Mouse (Mus musculus) frontal cortex, postnatal 25 days (tissue): Measurements from ENCODE around the gene Rock2.

Experiments
- DNase-seq, 2 experiments: peaks; one replicate each; pipeline ENCODE4 v3.0.0; 2022; ENCODE audit warnings: low spot score in 2 of 2

Gene Rock2

DNA sequence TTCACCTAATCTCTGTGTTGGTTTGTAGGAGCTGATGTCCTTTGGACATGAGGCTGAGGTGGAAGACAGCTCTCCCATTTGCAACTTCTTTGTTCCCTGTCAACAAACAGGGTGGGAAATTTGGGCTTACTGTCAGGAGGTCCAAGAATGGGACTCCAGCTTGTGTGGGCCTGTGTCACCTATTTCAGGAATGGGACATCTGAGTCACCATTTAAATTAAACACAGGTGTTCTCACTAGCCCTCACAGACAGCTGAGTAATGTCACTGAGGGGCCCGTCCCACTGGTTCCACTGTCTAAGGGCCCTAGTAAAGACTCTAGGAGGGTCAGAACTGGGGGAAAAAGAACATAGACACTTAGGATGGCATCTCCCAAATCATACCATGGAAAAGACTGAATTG lies 22.7 kb upstream of the Rock2 start:
- DNase-seq, result no peak

DNA sequence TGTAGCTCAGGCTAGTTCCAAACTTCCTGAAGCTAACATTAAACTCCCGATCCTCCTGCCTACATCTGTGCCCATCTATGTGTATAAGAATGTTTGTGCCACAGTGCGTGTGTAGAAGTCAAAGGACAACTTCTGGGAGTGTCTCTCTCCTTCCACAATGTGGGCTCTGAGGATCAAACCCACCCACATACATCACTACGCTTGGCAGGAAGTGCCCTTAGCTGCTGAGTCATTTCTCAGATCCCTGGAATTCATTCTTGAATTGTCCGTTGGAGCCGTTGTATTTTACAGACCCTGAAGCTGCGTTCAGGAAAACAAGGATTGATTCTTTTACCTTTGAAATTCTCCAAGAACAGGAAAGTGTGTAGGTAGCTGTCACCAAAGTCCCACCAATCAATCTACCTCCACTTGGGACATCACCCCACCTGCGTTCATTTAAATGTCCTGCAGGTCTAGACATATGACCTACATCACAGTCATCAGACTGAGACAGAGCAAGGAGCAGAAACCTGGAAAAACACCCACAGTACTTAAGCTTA lies 21.7 kb upstream of the Rock2 start:
- no peak for DNase-seq

DNA sequence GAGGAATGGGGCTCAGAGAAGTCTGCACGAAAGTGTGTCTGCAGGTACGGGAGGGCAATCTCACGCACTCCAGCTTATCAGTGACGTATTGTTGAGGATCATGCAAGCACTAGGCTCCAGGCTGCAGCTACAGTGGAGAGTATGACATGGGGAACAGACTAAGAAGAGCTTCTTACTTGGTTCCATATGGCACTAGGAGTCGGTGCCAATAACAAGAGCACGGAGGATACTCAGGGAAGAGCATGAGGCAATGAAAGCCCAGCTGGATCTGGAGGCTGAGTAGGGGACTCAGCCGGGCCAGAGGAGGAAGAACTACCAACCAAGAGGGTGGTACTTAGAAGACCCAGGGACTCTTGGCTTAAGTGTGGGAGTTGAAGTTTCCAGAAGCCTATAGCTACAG lies 21.1 kb upstream of the Rock2 start:
- DNase-seq, result no peak

- no peak for DNase-seq
Observed at GRCm38 (mm10) chr12:16874086-16874485, 20.6 kb upstream of the Rock2 start.

DNA sequence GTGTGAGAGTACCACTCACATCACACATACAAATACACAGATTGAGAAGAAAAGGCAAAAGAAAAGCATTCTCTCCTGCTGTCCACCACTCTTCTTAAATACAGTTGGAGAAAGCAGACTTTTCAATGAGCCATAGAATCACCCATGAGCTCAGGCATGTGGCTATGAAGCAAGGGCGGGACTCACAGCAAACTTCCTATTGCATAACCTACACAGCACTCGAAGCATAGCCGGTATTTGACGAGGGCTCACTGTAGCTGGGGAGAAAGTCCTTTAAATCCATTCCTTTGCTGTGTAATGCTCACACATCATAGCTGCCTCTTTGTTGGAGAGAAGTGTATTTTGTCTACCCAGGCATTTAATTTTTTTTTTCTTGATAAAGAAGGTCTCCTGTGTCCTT lies 19.4 kb upstream of the Rock2 start:
- no peak for DNase-seq

DNA sequence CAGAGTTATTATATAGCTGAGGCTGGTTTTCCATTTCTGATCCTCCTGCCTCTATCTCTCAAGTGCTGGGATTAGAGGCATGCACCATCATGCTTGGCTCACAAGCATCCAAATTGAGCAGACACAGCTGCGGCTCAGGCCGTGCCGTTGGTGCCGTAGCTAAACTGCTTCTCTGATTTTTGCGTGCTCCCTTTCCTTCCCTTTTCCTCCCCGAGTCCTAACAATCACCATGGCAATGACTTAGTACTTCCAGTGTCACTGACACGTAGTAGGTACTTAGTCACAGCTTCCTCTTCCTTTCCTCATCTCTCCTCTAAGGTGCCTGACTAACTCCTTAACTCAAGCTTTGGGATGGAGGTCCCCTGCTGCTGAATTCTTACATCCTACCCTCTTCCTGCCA lies 19.0 kb upstream of the Rock2 start:
- DNase-seq, result no peak

GRCm38 (mm10) chr12:16876667-16877066 lies 18.0 kb upstream of the Rock2 start:
- DNase-seq, result no peak

DNA sequence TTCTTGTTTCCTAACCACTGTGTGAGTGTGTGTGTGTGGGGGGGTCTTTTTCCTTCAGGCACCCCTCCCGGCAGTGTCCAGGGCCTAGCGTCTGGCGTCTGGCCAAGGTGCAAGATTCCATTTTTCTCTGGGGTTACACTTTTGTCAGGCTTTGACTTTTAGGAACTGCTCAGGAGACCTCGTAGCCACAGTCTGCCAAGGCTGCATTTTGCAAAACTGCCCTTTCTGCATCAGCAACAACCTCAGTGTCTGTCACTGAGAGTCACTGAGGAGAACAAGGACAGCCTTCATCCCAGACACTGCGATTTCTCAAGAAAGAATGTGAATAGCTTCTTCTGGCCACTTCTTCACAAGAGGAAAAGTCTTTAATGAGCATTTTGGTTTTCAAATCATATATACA lies 17.6 kb upstream of the Rock2 start:
- no peak for DNase-seq

GRCm38 (mm10) chr12:16877679-16878078 lies 17.0 kb upstream of the Rock2 start:
- no peak for DNase-seq

DNA sequence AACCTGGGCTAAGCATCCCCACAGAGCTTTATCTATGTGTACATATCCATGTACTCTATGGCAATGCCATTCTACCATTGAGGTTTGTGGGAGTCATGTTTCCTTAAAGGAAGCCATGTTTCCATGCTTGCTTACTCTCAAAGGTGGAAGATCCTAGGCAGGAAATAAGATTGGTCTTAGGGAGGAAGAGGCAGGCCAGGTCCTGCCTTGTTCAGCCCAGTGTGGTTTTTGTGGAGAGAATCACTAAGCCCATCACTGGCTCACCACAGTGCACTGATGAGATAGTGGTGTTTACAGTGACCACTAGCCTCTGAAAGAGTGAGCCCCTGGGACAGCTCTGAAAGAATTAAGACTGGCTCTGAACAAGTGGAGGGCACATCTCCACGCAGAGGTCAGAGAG lies 15.3 kb upstream of the Rock2 start:
- DNase-seq, result no peak

DNA sequence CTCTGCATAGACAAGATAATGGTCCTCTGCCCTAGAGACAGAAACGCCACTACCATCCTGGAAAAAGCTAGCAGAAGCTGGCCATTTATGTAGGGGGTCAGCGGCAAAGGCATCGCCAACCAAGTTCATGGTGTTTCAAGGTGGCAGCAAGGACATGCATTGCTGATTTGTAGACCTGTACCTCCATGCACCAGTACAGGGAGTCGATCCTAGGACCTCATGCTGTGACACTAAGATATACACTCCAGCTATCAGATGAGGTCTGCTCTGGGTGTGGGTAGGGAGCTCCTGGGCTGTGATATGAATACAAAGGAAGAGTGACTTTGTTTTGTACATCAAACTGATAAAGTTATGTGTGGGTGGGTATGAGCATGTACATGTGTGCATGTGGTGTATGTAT lies 14.6 kb upstream of the Rock2 start:
- no peak for DNase-seq

GRCm38 (mm10) chr12:16882442-16882841 lies 12.3 kb upstream of the Rock2 start:
- no peak for DNase-seq

GRCm38 (mm10) chr12:16883111-16883510 lies 11.6 kb upstream of the Rock2 start:
- DNase-seq, result no peak

DNA sequence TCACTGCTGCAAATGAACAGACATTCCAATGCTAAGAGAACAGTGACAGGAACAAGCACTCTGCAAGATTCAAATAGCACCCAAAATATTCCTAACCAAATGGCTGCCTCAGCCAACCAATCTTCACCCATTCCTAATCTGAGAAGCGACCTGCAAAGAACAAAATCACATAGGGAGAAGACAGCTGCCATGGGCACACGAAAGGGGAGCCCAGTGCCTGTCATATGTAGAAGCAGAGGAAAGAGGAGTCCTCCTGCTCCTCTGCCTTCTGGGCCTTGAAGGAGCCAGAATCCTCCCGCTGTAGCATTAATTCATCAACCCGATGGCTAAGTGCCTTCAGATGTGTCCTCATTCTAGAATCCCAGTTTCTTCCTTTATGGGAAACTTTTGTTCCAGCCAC lies 10.2 kb upstream of the Rock2 start:
- DNase-seq, result no peak

- no peak for DNase-seq
Observed at GRCm38 (mm10) chr12:16886354-16886753, 8.3 kb upstream of the Rock2 start.

GRCm38 (mm10) chr12:16893039-16893438 lies 1.7 kb upstream of the Rock2 start:
- no peak for DNase-seq

- no peak for DNase-seq
Observed at GRCm38 (mm10) chr12:16893656-16894395, 869 bp upstream of the Rock2 start.

GRCm38 (mm10) chr12:16895221-16895928 lies 680 bp downstream of the Rock2 start:
- no peak for DNase-seq

- DNase-seq, result no peak
Observed at GRCm38 (mm10) chr12:16896073-16896789, 1.5 kb downstream of the Rock2 start.

- DNase-seq, result no peak
Observed at GRCm38 (mm10) chr12:16897225-16897624, 2.5 kb downstream of the Rock2 start.

DNA sequence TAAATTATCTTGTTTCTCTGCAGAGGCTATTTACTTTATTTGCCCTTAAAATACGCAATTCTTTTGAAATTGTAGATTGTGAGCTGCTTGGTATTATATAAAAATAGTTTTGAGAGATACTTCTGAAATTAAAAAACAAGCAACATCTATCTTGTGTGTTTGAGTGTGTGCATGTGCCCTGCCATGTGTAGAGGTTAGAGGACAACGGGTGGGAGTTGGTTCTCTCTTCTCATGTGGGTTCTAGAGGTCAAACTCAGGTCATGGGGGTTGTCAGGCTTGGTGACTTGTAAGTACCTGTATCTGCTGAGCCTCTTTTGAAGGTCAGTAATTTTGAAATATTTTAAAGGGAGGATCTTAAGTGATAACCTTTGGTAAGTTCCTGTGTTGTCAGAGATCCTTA lies 3.5 kb downstream of the Rock2 start:
- no peak for DNase-seq

GRCm38 (mm10) chr12:16898790-16899189 lies 4.1 kb downstream of the Rock2 start:
- DNase-seq, result no peak
